Comparison of ENCODE assay signal across 10 mouse cellular contexts in genomic region chr19:15838327-15838726, GRCm38 (mm10).
DNase-seq lines count a peak whose midpoint lies in the region; ATAC-seq and TF ChIP-seq lines count a peak whose summit lies in the region.
"Had no signal": no experiment of that assay in that cellular context is flagged by ENCODE, and none has a peak within 500 bp of the region (broad histone marks: within the 10 kb centered on the region; RNA-seq: fewer than 3 reads in every experiment).

No protein-coding gene starts in this region.

- no peak for TF ChIP-seq POLR2A in heart, adult 2 months (IDR thresholded peaks at IDR 0.05; ENCODE audit: insufficient read depth, low read depth, low read length)

- intact Hi-C loops in heart, postnatal 10 days (cut with DNase I): no loop called here
- intact Hi-C loops in heart, adult 2 months (cut with DNase I): no loop called here

- H3K27ac ChIP-seq in heart, adult 2 months: no peak overlapping the region
- no peak overlapping the region for H3K27ac ChIP-seq in hindbrain, embryonic 15.5 days (replicated peaks)

- no peaks in the 10 kb centered on the region for H3K79me2 ChIP-seq in heart, adult 2 months (replicated peaks; ENCODE audit: control insufficient read depth, insufficient read depth, low read length)

- no peak overlapping the region for H3K4me2 ChIP-seq in hindbrain, embryonic 15.5 days

- H3K36me3 ChIP-seq in heart, adult 2 months (ENCODE audit: control insufficient read depth, insufficient read depth, low read length): no peaks in the 10 kb centered on the region
- no peaks in the 10 kb centered on the region for H3K36me3 ChIP-seq in hindbrain, embryonic 15.5 days

- H3K4me3 ChIP-seq in heart, adult 2 months: no peak overlapping the region
- H3K4me3 ChIP-seq in hindbrain, embryonic 15.5 days: no peak overlapping the region

- H3K9me3 ChIP-seq in hindbrain, embryonic 15.5 days: no peaks in the 10 kb centered on the region

- WGBS in heart, adult 2 months: 26% methylated on average over 5 of the region's 5 CpGs
- WGBS in hindbrain, embryonic 15.5 days: 14% methylated on average over 5 of the region's 5 CpGs

- H3K27me3 ChIP-seq in heart, adult 2 months (ENCODE audit: control insufficient read depth, insufficient read depth, low read length): 0 out of 2 replicates have a peak, but pooled peaks cover 1% of the 10 kb centered on the region
- no peaks in the 10 kb centered on the region for H3K27me3 ChIP-seq in hindbrain, embryonic 15.5 days

- no peak overlapping the region for H3K9ac ChIP-seq in heart, adult 2 months (ENCODE audit: low read depth, low read length)
- no peak overlapping the region for H3K9ac ChIP-seq in hindbrain, embryonic 15.5 days

- H3K4me1 ChIP-seq in heart, adult 2 months (ENCODE audit: control insufficient read depth, insufficient read depth, low read length): peaks cover 1% of the 10 kb centered on the region; the same call in 1 of the 2 replicates
- H3K4me1 ChIP-seq in hindbrain, embryonic 15.5 days (replicated peaks): peaks cover 28% of the 10 kb centered on the region

- no peak for TF ChIP-seq CTCF in heart, adult 2 months (IDR thresholded peaks at IDR 0.05)

- DNase-seq in heart, postnatal 10 days: peak; percentile 10
- no peak for DNase-seq in heart, adult 2 months
- DNase-seq in right cerebral cortex, postnatal 10 days (ENCODE audit: low spot score in 2 of 2): peak; percentile 54 to 56
- DNase-seq in right cerebral cortex, adult 18-20 months: no peak
- DNase-seq in urinary bladder, postnatal 36 days (ENCODE audit: low spot score in 2 of 2): no peak
- DNase-seq in frontal cortex, postnatal 25 days (ENCODE audit: low spot score in 2 of 2): no peak
- DNase-seq in spleen, postnatal 4 days (ENCODE audit: low spot score in 2 of 2): no peak
- DNase-seq: cerebellum, adult 9-11 months; thymus, adult 18-20 months had no signal

- TF ChIP-seq EP300 in heart, adult 2 months (IDR thresholded peaks at IDR 0.05; ENCODE audit: insufficient read depth, low read depth, low read length): no peak

- peak; percentile 25; the same call in 1 of the 2 replicates for ATAC-seq in hindbrain, embryonic 15.5 days (ENCODE audit: low FRiP score, low read depth)

Comparison
In these comparisons a context has a peak if more than half of its experiments do, and no peak if none do; other contexts are left out.
1. DNase-seq: peak in heart, postnatal 10 days (2 of 2) and right cerebral cortex, postnatal 10 days (2 of 2); none in heart, adult 2 months (0 of 2), right cerebral cortex, adult 18-20 months (single experiment), urinary bladder, postnatal 36 days (0 of 2), frontal cortex, postnatal 25 days (0 of 2) and spleen, postnatal 4 days (0 of 2).